Mouse (Mus musculus) liver, embryonic 14.5 days (tissue): ENCODE data around the gene Lats1.

ENCODE experiments used
- CTCF ChIP-seq: IDR thresholded peaks from 2 replicates; pipeline ENCODE4 v1.5.1; 2016; ENCODE audit warnings: antibody characterized with exemption, low read depth, control low read depth
- EP300 ChIP-seq: IDR thresholded peaks from 2 replicates; pipeline ENCODE4 v1.6.1; 2016; ENCODE audit warnings: antibody characterized with exemption, low read depth

DNA sequence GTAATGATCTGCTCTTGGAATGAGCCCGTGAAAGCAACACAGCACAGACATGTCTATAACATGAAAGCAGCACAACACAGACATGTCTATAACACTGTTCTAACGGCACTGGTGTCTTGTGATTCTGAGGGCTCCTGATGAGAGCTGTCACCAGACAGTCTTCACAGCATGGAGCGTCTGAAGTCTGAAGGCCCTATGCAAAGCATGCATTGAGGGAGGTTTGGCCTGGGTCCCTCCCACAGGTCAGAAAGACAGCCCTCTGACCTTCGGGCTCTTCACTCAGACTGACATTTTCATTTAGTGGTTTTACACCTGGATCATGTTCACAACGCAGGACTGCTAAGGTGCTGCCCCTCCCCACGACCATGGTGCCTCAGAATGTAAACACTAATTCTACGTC, 34.0 kb downstream of the Lats1 start:
- no peak for TF ChIP-seq CTCF
- no peak for TF ChIP-seq EP300
